Mouse (Mus musculus): ENCODE measurements around the gene Abca4. TPM values are rescaled to one million over a fixed set of nuclear protein-coding genes. Genes with fewer than 3 reads are reported as not detected.

Gene Abca4
- total RNA-seq, 2 experiments from 2014 or later, result 2.0 to 3.9 TPM

DNA sequence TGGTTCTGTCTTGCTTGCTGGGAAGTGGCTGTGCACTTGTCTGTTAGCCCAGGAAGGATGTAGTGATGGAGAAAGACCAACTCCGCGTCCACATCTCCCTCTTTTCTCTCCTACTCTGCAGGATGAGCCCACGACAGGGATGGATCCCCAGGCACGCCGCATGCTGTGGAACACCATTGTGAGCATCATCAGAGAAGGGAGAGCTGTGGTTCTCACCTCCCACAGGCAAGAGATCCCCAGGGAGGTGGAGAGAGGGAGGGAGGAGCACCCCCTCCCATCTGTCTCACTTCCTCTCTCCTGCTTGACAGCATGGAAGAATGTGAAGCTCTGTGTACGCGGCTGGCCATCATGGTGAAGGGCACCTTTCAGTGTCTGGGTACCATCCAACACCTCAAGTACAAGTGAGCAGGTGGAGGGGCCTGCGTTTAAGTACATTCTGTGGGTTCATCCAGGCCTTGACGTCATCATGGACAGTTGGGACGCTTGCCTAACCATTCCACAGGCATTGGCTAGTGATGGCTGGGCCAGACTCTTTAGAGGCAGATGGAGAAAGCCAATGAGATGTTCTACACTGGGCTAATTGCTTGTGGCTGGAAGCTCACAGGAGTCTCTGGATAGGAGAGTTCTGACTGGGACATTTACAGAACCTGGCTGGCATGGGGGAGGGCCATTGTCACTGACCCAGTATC lies 126.5 kb downstream of the Abca4 start:
- no peak for DNase-seq

DNA sequence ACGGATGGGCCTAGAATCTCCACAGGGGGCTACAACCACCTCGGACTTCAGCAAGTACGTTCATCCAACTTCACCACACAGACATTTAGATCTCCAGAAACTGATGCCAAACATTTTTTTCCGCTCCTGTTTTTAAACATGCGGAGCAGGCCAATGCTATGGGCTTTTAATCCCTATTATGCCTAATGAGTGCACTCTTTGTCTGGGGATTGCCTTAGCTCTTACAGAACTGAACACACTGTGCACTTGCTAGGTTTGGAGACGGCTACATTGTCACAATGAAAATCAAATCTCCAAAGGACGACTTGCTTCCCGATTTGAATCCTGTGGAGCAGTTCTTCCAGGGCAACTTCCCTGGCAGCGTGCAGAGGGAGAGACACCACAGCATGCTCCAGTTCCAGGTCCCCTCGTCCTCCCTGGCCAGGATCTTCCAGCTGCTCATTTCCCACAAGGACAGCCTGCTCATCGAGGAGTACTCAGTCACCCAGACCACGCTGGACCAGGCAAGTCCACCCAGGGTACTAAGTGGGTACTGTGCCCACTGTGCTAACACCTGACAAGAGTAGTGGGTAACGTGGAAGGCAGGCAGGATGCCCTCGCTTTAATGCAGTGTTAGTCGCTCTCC lies 129.4 kb downstream of the Abca4 start:
- no peak for DNase-seq

DNA sequence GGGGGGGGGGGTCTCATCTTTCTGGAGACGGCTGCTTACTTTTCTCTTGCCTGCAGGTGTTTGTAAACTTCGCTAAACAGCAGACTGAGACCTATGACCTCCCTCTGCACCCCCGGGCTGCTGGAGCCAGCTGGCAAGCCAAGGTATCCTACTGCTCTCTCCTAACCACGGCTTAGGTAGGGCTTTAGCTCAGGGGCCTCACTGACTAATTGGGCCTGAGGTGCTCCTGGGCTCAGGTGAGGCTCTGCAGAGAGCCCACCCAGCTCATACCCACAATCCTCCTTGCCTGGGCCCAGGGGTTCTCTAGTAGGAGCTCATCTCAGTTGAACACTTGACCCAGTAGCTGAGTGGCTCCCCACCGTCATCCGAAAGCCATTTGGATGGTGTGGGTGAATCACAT lies 131.8 kb downstream of the Abca4 start:
- no peak for DNase-seq

DNA sequence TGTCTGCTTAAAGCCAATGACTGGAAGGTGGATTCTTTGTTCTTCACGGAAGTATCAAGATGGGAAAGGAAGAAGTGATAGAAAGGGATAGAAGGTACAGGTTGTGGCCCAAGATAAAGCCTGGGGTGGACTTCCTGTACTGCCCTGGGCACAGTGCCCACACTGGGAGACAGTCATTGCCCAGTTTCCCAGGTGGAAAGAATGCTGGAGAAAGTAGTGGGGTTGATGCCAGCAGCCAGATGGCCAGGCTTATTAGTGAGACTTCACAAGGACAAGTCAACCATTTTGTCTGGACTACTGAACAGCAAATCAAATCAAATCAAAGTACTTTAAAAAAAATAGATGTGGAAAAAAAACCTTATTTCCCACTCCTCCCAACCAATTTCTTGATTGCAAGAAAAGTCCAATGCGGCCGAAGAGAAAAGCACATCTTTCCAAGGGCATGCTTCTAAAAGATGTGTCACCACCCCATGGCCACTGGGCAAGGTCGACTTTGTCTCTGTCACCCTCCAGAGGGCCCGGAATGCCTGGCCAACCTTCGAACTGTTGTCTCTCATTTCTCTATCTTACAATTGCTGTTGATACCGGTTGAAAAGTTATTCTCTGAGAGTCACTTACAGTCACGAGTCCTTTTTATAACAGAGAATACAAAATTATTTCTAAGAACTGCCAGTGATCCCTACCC lies 132.6 kb downstream of the Abca4 start:
- peak; percentile 59 to 74 for DNase-seq

DNA sequence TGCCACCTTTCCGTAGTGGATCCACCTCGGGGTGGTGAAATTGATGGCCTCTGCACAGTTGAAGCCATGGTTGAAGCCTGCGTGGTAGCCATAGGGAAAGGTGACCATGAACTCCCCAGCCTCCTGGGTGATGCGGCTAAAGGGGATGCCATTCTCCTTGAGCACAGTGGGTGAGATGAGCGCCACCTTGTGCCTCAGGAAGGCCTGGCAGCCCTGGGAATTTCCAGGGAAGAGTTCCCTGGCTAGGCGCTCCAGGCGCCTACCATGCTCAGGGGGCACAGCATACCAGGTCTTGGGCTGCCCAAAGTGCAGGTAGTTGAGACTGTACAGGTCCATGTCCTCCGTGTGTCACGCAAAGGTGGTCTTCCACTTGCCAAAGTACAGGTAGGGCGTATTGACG lies 139.9 kb downstream of the Abca4 start:
- DNase-seq, result peak; percentile 51 to 58

DNA sequence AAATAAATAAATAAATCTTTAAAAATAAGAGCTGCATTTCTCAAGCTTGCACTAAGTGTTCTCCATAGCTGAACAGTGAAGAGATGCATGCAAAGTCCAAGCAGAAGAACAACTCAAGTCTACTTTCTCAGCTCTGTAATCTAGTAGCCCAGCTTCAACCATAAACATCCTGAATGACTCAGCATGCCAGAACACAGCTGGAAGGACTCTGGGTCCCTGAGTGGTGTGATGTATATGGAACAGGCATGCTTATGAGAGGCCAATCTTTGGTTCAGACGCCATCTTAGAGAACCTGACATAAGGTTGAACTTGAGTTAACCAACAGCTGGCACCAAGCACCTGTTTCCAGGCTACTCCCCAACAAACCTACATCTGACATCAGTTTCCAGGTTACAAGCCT lies 142.7 kb downstream of the Abca4 start:
- no peak for DNase-seq

DNA sequence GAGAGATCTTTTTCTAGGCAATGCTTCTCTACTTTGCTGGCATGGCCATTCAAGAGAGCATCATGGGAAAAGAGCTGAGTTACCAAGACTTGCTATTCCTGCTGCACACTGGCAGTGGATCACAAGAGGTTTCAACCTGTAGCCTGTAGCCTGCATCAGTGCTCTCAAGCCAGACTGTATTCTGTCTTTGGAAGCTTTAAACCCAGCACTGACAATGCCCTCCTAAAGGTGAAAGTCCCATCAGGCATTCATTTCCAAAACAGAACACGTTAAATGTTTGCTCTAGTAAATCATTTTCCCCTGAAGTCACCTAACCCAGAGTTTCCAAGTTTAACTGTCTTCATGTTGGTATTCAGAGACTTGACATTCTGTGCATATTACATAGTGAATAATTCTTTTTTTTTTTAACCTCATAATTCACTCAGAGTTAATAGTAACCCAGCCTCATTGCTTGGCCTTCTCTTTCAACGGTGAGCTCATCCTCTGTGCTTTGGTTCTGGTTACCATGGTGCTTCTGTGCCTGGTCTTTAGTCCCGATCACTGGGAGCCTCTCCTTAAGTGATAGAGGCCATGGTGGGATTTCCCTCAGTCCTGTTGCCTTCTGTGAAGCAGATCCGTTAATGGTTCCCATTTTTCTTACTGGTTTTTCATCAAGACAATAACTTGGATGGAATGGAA lies 152.5 kb downstream of the Abca4 start:
- no peak for DNase-seq

DNA sequence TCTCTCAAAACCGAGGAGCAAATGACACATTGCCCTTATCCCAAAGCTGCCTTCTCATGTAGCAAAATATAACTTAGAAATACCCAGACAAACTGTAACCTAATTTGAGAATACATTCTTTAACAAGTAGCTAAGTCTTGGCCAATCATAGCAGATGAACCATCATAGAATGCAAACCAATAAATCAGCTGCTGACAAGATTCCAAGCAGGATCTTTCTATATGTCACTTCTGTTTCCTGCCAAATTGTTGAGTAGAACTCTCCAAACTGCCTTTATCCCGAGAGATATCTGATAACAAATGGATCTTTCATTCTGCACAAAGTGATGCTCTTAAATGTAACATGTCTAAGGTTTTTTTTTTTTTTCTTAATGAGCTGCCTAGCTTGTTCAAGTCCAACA lies 154.3 kb downstream of the Abca4 start:
- no peak for DNase-seq

DNA sequence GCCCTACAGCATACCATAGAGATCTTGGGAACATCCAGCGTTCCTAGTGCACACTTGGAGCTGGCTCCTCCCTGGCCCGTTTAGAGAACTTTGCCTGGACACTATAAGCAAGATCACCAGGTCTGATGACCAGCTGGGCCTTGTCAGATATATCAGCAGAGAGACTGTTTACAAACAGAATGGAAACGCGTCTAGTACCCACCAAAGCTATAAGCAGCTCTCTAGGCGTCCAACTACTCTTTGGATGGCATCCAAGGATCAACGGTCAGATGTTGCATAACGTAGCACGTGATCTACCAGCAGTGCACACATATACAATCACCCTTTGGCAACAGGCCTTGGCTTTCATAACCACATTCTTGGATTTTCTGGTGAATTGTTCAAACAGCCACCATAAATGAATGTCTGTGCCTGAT lies 154.7 kb downstream of the Abca4 start:
- peak; percentile 21 to 26 for DNase-seq

DNA sequence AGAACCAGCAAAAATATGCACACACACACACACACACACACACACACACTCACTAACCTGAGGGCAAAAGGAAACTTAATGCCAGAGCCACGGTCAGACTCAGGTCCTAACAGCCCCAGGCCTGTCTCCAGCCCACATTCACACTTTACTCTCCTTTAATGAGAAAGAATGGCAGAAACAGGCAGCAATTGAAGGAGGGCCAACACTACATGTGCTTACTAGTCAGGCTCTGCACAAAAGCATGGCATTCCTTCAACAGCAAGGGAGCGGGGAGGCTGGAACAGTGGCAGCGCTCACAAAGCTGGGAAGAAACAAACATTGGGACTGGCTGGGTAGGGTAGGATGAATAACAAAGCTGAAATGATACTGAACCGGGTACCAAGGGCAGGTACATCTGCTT lies 155.4 kb downstream of the Abca4 start:
- DNase-seq, result no peak

DNA sequence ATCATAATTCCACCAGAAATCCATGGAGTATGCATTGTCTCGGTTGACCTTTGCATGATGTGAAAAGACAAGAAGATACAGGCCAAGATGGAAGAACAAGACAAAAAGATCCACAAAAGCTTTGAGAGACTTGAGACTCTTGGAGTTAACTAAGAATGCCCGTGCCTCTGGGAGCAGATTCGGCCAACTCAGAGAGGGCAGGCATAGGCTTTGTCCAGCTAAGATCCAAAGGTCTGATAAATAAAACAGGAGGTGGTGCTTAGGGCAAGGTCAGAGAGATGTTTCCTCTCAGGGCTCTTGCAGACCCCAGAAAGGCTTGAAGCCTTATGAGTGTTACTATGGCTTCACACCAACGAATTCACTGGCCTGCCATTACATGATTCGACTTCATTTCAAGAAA lies 155.8 kb downstream of the Abca4 start:
- no peak for DNase-seq

DNA sequence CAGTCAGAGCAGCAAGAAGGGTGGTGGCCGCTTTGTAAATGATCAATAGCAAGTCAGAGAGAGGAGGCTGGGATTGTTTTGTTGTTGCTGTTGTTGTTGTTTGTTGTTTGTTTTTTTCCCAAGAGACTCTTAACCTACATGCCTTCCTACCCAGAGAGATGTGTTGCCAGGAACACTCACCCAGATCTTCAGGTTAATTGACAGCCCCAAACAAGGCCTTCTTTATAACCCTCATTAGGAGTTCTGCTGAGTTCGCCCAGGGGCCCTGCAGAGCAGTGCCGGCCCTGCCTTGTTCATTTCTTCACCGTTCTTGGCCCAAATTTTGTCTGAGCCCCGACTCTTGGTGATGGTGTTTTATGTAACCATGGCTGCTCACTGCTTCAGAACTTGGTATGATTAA lies 156.2 kb downstream of the Abca4 start:
- DNase-seq, result no peak

DNA sequence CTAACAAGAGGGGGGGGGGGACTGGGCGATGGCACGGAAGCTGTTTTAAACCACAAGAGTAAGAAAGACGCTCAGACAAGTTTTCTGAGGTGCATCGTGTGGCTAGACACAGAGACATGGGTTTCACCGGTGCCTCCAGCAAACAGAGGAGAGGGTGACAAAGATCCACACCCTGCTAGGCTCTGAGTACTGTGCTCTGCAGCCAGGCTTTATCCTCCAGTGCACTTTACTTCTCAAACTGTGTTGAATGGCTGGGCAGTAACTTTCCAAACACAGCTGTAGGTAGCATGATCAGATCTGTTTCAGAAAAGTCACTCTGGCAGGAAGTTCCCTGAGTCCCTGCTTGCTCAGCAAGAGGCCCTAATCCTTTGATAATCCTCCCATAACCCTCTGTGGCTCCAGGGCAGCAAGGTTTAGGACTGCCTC lies 158.1 kb downstream of the Abca4 start:
- no peak for DNase-seq

DNA sequence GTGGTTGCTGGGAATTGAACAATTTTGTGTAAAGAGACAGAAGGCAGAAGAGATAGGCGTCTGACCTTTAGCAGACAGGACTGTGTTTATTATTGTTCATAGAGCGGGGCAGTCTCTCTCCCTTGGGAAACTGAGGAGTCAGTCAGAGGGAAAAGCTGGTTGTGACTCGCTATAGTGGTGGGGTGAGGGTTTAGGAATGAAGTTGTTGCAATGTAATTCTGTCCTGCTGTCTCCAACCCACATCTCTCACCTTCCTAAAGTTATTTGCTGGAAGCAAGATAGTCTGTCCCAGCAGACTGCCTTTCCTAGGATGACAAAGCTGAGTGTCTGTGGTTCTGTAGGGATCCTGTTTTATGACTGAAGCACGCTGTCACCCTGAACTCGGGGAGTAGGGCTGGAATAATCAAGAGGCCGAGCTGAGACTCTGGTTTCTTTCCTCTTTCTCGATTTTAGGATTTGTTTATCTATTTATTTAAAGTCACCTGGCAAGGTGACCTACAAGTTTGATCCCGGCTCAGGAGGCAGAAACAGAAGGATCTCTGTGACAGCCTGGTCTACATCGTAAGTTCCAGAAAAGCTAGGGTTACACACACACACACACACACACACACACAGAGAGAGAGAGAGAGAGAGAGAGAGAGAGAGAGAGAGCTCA lies 159.6 kb downstream of the Abca4 start:
- no peak for DNase-seq

DNA sequence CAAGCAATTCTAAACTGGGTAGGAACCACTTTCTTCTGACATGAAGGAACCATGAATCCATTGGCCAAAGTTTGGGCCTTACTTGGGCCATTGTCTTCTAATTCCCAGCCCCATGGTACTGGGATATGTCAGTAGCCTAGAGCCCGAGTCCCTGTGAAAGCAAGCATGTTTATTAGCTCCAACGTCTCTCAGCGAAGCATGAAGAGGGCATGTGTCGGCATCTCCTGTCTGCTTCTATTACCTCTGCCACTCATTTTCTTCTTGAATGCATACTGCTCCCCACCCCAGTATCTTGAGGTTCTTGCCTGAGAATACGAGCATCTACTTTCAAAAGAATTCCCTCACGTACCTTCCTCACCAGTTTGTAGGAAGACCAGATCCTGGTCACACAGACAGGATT lies 161.5 kb downstream of the Abca4 start:
- no peak for DNase-seq

DNA sequence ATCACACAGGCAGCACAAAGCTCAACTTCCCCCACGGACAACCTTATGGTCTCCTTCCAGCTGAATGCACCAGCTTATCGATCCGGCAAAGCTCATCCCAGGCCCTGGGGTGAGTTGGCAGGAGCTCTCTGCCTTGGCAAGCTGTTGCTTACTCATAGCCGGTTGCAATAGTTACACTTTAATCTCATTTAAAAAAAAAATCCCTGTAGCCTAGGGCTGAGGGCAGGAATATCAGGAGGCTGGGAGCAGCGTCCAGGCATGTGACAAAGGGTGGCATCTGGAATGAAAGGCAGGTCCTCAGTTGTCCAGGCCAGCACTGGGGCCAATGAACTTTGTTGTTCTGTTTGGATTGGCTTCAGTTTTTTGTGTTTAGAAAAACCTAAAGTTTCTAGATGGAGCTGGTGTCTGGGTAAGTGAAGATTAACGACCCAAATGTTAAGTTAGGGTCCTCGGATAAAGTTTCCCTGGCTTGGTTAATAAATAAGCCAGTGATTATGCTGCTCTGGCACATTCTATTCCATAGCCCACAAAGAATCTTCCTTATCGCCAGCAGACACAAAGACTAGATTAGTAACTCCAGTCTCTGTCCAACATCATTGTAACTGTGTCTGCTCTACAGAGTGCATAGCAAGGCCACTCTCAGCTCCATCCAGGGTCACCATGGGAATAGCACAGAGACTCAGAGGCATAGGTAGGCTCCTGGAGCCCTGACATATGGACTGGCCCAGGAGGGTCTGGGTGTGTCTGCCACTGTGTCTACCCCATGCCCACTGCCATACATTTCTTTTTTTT lies 162.2 kb downstream of the Abca4 start:
- DNase-seq, result peak; percentile 49

DNA sequence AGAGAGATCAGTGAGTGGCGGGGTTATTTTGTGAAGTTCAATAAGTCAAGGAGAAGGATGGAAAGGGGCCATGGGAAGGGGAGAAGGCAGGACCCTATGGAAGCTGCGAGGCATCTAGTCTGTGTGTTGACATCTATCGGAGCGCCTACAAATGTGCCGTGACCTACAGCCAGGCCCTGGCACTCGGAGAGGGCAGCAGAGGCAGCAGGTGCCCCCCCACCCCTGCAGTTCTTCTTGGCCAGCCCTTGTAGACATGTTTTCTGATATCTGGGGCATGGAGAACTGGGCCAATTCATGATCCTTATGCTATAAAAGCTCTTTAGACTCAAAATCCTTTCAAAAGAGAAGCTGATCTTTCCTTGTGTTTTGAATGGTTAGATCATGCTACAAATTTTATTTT lies 163.5 kb downstream of the Abca4 start:
- DNase-seq, result no peak

DNA sequence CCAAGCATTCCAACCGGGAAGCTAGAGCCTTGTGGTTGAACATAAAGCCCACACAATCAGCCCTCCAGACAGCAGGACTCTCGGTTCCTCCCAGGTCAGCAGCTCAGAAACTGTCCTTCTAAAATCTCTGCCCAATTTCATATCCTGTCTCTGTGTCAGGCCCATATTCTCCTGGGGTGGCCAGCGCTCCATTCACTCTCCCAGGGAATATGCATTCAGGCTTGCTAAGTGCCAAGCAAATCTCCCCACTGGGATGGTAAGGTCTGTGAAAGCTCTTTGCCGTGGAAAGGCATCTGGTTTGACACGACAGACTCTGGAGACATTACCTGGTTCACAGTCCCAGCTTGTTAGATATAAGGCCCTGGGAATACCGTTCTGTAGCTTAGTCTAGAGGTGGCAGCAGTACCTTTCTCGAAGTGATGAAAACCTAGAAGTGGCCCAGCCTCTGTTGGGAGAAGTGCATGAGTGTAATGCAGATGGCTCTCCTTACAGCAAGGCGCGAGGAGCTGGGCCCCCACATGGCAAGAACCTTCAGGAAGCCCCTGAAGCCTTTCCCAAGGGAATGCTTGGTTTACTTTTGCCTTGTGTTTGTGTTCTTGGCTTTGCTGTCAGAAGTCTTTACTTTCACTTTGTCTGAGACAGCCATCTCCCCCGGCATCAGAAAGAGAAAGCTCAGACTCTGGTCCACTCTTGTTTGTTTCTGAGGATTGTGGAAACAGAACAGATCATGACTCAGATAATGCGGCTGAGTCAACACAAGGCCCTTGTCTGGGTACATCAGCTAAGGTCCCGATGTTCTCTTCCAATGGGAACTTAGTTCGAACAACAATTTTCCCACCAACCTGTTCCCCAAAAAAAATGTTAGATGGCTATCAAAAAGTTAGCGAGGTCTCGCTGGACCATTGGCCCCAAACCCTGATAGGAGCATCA lies 164.3 kb downstream of the Abca4 start:
- no peak for DNase-seq

DNA sequence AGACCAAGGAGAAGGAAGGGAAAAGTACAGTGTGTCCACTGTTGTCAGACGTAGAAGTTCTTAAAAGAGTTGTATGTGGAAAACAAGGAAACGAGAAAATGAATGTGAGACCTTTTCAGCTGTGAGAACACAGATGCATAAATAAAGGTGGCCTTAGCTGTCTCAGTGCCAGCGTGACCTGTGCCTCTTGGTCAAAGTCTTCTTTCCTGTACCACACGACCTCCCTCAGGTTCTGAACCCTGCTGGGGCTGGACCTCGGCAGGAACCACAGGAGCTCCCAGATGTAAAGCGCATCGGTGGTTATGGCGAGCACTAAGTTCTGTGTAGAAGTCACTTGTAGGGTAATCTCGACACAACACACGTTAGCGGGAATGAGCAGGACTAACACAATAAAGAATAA lies 165.3 kb downstream of the Abca4 start:
- DNase-seq, result no peak

DNA sequence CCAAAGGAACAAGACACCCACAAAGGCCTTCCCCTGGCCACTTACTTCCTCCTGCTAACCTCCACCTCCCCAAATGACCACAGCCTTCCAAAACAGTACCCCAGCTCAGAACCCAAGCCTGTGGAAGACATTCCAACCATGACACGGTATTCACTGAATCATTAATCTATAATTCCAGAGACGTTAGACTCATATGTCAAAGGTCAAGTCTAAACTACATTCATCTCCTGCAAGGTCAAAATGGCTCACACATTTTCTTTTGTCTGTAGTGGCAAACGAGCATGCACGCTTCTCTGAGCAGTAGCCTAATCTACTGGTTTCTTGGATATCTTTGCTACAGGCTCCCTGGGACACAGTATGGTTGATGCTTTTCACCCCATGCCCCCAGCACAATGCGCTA lies 166.2 kb downstream of the Abca4 start:
- no peak for DNase-seq

DNA sequence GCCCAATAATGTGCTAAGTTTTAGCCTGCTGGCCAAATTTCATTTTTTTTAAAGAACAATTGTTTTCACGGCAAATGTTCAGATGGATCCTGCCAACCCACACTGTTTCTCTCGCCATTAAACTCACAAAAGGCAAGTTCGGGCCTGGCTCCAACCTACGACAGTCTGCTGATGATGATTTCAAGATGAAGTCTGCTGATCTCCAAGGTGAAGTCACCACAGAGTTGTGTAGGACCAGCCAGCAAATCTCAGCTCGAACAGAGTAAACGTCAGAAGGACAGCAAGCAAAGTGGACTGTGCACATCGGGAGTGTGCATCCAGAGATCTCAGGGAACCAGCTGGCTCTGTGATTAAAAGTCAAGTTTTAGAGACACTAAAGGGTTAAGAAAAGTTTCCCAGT lies 166.6 kb downstream of the Abca4 start:
- no peak for DNase-seq

All from adrenal gland, postnatal 36 days (tissue).